Mouse (Mus musculus) embryo, embryonic 10.5 days (tissue): ENCODE results near the gene Cisd3.

Experiments used
- DNase-seq: peaks from one replicate; pipeline ENCODE4 v3.0.0-alpha.2; 2015; ENCODE audit warnings: low spot score

Gene Cisd3

DNA sequence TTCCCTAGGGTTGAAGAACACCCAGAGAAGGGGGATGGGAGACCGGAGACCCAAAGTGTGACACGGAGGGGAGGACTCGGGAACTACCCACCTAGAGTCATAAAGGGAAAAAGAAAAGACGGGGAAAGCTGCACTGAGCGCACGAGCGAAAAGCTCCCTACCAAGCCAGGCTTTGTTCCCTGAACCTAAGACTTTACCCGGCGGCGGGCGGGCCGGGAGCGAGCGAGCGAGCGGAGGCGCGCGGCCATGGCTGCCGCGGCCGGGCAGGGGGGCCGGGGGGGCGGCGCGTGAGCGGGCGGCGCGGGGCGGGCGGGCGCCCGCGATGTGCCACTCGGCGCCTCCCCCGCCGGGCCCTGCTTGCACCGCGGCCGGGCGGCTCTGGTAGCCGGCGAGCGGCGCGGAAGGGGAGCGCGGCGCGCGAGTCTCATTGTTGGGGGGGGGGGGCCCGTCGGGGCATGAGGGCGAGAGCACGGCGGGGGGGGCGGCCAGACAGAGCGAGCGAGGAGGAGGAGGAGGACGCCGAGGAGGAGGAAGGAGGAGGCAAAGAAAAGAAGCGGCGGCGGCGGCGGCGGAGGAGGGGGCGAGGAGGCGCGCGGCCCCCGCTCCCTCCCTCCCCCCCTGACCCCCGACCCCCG, 22.6 kb upstream of the Cisd3 start, which contains the start of gene Mllt6:
Mllt6 (plus strand) TSS at position 522 of the 635 bp plus-strand sequence.
- peak; percentile 89 for DNase-seq

DNA sequence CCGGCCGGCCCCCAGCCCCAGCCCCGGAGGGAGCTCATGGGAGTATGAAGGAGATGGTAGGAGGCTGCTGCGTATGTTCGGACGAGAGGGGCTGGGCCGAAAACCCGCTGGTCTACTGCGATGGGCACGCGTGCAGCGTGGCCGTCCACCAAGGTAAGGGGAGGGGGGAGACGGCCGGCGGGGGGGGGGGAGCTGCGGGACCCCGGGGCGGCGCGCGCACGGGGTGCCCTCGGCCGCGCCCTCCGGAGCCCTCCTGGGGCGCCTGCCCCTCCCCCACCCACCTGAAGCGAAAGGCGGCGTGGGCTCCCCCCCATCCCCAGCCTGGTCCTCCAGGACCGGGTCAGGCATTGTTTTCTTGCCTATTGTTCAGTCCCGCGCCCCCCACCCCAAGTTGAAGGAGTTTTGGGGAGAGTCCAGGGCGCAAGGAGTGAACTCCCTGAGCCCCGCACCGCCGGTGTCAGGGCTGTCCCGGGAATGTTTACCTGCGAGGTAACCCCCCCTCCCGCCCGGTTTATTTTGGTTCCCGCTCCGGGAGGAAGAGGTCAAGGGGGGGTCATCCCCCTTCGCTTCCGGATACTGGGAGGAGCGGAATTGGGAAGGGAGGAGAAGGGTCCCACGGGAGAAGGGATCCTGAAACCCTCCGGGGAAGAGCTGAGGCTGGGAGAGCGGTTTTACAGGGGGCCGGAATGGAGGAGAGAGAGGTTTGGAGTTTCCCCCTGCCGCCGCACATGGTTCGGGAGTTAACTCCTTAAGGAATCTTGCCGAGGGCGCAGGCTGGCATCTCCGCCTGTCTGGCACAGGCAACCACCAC, 21.9 kb upstream of the Cisd3 start:
- DNase-seq: peak; percentile 74

DNA sequence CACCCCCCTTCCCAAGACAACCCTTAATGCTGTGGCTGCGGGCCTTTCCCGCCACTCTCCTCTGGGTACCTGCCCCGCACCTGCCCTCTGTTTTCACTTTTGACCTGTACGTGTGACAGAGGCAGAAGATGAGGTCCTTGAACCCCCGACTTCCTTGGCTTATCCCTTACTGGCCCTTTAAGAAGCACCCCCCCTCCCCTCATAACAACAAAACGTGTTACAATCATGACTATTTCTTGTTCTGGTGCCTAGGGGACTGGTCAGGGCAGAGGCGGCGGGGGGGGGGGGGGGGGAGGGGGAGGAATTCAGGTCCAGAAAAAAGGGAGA, 21.3 kb upstream of the Cisd3 start:
- peak; percentile 69 for DNase-seq

DNA sequence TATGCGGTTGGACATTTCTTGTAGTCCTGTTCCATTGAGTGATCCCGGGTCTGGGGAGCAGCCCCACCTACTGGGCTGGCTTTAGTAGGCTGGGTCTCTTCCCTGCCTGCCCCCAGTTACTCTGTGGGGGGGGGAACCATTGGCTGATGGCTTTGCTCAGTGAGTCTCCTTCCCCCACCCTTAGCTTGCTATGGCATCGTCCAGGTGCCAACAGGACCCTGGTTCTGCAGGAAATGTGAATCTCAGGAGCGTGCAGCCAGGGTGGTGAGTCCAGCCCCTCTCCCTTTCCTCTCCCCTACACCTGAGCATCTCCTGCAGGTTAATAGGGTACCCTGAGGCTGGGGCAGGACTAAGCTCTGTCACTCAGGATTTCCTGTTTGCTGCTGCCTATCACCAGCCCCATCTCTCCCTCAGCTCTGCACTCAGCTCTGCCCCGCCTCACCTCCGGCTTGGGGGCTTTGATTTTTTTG, 20.8 kb upstream of the Cisd3 start:
- peak; percentile 40 for DNase-seq

DNA sequence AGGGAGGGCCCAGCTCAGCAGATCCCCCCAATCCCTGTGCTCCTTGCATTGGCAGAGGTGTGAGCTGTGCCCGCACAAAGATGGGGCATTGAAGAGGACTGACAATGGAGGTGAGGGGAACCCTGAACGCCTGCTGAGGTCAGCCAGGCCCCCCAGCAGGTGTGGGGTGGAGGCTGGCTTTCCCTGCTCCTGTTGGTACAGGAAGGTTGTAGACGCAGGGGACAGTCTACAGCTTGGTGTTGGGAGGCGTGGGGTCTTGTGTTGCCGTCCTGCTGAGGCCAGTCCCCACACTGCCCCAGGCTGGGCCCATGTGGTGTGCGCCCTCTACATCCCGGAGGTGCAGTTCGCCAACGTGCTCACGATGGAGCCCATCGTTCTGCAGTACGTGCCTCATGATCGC, 20.2 kb upstream of the Cisd3 start:
- DNase-seq: no peak

DNA sequence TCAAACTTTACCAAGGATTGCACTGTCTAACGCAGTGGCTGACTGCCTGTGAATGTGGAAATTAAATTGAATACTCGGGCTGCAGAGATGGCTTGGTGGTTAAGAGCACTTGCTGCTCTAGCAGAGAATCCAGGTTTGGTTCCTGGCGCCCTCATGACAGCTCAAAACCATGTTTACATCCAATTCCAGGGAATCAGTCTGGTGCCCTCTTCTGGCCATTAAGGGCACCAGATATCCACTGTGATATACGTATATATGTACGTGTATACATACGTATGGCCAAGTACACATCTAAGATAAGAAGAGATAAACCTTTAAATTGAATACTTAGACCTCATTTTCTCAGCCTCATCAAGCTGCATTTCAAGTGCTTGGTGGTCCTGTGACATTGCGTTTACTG, 19.4 kb upstream of the Cisd3 start:
- DNase-seq: peak; percentile 45

DNA sequence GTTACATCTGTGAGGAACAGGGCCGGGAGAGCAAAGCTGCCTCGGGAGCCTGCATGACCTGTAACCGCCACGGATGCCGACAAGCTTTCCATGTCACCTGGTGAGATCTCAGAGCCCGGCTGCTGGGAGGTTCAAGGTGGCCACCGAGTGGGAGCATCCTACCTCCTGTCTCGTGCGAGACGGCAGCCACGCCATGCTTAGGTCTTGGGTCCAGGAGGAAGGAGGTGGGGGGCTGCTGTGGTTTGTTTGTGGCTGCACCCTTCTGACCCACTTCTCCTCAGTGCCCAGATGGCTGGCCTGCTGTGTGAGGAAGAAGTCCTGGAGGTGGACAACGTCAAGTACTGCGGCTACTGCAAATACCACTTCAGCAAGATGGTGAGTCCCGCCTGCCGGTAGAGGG, 18.8 kb upstream of the Cisd3 start:
- no peak for DNase-seq

DNA sequence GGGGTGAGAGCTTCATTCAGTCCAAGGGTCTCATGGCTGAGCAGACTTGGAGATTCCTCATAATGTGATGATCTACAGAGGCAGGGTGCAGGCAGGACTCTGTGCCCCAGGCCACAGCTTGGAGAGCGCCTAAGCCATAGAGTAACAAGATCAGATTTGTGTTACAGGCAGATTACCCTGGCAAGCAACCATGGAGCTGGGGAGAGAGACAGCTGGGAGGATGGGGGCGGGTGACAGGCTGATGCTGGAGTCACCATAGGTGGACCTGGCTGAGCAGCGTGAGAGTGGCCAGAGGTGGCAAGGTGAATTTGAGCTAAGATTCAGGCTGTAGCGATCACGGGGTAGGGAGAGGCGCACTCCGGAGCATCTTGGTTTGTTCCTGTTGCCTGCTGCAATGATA, 17.5 kb upstream of the Cisd3 start:
- DNase-seq: no peak

DNA sequence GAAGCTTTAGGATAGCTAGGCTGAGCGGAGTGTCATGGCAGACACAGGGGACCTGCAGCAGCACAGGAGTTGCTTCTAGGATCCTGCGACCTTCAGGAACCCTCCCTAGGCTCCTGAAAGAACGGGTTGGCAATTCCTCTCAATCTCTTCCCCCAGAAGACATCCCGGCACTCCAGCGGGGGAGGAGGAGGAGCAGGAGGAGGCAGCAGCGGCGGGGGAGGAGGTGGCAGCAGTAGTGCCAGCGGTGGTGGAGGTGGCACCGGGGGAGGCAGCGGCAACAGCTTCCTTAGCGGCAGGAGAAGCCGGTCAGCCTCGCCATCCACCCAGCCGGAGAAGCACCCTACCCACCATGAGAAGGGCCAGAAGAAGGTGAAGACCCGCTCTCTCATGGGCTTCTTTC, 16.4 kb upstream of the Cisd3 start:
- DNase-seq: no peak

DNA sequence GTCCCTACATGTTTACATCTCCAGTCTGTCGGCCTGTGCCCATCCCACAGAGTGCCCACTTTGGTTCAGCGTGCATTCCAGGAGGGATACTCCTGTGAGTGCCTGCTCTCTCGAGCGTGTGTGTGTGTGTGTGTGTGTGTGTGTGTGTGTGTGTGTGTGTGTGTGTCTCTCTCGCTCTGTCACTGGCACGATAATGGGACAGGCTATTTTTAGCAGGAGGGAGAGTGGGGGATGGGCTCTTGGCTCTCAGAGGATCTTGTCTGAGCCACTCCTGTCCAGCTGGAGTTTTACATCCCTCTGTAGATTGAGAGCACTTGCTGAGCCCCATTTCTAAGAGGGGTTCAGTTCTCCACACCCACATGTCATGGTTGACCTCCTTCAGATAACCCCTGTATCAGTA, 15.8 kb upstream of the Cisd3 start:
- peak; percentile 31 for DNase-seq

DNA sequence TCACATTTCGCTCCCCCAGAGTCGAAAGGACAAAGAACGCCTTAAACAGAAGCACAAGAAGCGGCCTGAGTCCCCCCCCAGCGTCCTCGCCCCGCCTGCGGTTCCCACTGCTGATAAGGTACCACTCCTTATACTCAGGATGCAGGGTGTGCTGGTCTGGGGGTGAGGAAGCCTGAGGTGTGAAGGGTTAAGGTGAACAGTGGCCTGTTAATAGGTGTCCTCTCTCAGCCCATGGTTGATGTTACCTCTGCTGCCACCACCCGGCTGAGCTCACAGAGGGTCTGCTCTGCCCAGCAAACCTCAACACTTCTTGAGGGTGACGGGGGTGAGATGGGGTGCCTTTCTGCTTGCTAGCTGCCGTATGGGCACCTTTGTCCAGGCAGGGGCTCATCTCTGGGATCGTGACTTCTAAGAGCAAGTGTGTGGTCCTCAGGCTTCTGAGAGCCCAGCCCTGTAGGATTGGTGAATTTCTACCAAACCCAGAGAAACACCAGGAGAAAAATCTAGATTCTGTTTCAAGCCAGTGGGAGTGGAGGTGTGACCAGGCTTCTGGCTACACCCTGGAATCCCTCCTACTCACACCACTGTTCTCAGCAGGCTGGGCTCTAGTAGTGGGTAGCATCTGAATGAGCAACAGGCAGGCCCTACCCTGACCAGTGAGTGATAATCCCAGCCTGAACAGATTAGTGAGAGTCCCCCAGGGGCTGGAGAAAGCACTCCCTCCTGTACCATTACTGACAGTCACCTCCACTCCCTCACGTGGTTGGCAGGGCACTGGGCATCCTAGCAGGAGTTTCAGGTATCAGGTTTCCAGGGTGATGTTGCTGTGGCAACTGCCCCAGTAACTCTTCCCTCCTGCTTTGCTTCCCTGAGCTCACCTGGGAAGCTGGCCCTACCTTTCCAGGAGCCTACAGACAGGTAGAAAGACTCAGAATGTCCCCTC, 15.1 kb upstream of the Cisd3 start:
- DNase-seq: no peak

DNA sequence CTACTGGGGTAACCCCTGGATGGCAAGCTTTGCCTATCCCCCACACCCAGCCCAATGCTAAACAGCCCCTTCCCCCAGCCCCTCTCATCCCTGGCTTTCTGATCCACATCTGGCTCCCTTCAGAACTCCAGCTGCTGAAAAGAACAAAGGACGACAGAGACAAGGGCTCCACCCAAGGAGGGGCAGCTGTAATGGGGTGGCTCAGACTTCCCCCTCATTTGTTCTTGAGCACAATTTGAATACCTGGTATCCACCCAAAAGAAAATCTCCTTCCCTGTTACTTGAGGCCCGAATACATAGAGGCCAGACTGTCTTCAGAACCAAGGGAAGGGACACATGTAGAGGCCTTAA, 14.5 kb upstream of the Cisd3 start:
- DNase-seq: no peak

DNA sequence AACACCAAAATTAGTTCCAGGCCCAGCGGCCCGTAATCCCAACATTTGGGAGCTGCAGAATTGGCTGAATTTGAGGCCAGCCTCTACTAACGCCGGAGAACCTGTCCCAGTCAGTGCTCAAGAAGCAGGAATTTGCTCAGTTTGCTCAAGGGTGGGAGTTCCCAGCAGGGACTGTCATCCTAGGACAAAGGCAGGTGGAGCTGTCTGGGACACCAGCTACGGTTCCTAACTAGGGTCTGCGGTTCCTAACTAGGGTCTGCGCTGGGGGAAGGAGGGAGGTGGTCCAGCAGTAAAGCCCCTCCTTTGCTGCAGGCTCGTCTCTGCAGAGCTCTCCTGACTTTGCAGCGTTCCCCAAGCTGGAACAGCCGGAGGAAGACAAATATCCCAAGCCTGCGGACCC, 12.5 kb upstream of the Cisd3 start:
- DNase-seq: no peak

DNA sequence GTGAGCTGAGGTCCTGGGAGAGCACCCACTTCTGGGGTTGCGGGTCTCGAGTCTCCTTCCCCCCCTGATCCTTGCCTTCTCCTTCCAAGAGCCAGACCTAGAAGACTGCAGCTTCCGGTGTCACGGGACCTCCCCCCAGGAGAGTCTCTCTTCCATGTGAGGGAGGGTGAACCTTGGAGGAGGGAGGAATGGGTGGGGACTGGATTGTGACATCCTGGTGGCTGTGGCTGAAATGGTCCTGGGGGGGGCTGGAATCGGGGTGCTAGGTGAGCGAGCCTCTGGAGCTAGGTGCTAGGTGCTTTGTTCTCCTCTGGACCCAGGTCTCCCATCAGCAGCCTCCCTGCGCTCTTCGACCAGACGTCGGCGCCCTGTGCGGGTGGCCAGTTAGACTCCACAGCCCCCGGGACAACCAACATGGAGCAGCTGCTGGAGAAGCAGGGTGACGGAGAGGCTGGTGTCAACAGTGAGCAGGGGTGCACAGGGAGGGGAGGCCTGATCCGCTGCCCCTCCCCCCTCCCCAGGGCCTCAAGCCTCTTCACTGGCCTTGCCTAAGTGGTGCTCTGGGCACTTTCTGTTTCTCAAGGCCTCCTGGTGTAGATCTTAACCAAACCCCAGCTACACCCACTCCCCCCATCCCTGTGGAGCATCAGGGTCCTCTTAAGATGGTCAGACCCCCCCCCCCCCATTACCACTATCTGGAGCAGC, 9.4 kb upstream of the Cisd3 start:
- DNase-seq: no peak

DNA sequence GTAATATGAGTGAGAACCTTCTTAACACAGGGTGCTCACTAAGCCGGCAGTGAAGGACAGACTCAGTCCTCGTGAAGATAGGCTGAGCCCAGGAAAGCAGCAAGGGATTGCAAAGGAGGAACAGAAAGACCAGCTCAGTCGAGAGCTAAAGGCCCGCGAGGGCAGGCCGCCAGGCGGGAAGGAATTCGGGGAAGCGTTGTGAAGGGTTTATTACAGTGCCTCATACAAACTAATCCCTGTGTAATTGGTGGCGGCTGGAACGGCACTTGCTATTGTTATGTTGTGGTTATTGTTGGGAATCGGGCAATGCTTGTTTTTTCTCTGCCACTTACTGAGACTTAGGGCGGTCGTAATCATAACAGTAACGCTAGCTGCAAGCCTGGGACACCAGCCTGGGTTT, 8.2 kb upstream of the Cisd3 start:
- no peak for DNase-seq

DNA sequence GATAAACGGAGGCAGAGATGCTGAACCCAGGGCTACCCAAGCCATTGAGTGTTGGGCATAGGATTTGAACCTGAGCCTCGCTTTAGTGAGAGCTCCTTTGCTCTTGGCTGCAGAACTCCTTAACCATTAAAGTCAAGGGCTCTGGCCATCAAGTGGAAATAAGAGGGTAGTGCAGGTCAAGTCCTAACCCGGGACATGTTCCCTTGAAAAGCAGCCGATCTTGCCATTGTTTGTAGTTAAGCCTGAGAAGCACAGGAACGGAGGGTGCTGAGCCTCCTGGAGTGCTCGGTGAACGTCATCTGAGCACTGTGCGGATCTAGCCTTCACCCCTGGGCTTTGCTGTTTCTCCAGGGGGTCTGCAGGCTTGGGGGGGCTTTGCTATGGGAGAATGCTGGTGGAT, 7.8 kb upstream of the Cisd3 start:
- peak; percentile 55 for DNase-seq

DNA sequence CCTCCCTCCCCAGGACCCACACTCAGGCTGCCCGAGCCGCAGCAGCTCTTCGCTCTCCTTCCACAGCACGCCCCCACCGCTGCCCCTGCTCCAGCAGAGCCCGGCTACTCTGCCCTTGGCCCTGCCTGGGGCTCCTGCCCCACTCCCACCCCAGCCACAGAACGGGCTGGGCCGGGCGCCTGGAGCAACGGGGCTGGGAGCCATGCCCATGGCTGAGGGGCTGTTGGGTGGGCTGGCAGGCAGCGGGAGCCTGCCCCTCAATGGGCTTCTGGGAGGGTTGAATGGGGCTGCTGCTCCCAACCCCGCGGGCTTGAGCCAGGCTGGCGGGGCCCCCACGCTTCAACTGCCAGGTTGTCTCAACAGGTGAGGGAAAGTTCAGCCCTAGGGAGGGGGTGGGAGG, 7.3 kb upstream of the Cisd3 start:
- no peak for DNase-seq

DNA sequence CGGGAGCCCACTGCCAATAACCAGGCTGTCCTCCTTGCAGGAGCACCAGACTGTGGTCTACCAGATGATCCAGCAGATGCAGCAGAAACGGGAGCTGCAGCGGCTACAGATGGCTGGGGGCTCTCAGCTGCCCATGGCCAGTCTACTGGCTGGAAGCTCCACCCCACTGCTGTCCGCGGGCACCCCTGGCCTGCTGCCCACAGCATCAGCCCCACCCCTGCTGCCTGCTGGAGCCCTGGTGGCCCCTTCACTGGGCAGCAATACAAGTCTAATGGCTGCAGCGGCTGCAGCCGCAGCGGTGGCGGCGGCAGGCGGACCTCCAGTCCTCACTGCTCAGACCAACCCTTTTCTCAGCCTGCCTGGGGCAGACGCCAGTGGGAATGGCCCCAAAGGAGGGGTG, 5.2 kb upstream of the Cisd3 start:
- no peak for DNase-seq

DNA sequence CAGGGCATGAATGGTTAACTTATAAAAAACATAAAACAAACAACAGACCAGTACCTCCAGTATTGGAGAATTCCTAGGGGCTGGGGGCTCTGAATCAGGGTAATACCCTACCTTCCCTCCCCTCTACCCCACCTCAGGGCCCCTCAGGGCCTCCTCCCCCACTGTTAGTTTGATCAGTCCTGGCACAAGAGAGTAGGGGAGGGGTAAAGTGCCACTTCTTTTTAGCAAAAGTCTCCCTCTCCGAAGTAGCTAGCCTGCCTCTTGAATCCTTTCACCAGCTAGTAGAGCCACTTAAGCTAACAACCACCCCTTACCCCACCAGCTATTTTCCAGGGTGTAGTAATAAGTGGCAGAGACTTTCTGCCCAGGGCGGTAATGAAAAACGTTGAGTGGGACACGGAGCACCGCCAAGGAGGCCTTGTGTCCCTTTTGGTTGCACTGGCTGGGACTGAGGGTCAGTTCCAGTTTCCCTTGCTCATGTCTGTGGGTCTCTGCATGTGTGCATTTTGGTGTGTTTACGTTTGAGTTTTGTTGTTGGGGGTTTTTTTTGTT, 3.0 kb upstream of the Cisd3 start:
- no peak for DNase-seq

DNA sequence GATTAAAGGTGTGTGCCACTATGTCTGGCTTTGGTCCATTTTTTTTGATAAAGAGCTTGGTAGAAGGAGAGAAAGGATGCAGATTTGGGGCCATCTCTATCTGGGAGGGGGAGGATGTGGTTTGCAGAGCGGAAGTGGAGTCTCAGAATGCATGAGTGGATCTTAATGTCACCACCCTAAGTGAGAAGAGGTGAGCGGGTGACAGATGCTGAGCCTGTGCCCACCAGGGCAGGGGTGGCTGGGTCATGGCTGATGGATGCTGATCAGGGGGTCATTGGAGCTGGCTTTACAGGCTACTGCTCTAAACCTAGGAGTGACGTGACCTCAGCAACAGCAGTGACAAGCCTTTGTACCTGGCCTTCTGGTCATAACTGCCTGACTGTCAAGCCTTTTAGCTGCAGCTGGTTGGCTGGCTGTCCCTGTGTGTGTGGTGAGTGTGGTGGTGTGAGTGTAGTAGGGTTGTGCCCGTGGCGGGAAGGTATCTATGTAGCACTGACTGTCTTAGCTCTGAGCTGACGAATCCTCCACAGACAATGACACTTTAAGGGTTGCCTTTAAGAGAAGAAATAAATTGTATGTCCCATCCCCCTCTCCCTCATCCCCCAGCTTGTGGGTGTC, 1.5 kb upstream of the Cisd3 start:
- no peak for DNase-seq

DNA sequence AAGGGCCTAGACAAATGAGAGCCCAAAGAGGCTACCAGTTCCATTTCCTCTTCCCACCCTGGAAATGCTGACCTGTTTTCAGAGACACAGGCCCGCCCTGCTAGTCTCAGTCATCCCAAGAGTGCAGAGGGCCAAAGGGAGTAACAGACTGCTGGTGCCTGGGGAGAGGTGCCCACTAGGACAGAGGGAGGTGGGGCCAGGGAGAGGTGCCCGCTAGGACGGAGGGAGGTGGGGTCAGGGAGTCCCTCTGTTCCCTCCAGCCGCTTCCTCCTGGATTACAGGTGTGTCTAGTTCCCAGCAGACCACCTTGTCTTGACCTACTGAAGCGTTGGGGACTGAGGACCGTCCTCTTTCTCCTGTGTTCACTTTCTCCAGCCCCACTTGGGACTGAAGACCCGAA, 860 bp upstream of the Cisd3 start:
- no peak for DNase-seq
